Mouse (Mus musculus) C2C12 (cell line): ENCODE data around the gene Bckdk. TPM values are rescaled to one million over a fixed set of nuclear protein-coding genes. Genes with fewer than 3 reads are reported as not detected.
A peak's percentile ranks its signal among the peaks of the same experiment; 100 is the strongest.
"Not testable (repeated sequence)": the region's sequence is repeated elsewhere in the genome, so short reads cannot be mapped to it uniquely, and the experiment has no call there.

ENCODE experiments used
- H3K27me3 ChIP-seq: one replicate; pipeline ENCODE4 v1.6.1; 2011; ENCODE audit not compliant: control insufficient read depth, insufficient read depth, insufficient read length
- H3K36me3 ChIP-seq: one replicate; pipeline ENCODE4 v1.6.1; 2011; ENCODE audit not compliant: control insufficient read depth, insufficient read depth
- H3K4me3 ChIP-seq: one replicate; pipeline ENCODE4 v1.5.1; 2011; ENCODE audit warnings: mild to moderate bottlenecking, control low read depth; ENCODE audit not compliant: poor library complexity, insufficient read depth, severe bottlenecking
- H3K79me2 ChIP-seq: one replicate; pipeline ENCODE4 v1.6.1; 2011; ENCODE audit not compliant: control insufficient read depth, insufficient read depth
- H3K79me3 ChIP-seq: one replicate; pipeline ENCODE4 v1.6.1; 2011; ENCODE audit warnings: low read depth, control low read depth
- H3ac ChIP-seq: one replicate; pipeline ENCODE3; 2011; ENCODE audit warnings: low read depth; ENCODE audit not compliant: control insufficient read depth, insufficient read length
- CEBPB ChIP-seq: IDR thresholded peaks from one replicate; pipeline ENCODE4 v1.6.1; 2011; ENCODE audit warnings: low read depth, mild to moderate bottlenecking, control low read depth, moderate library complexity
- CTCF ChIP-seq: IDR thresholded peaks from one replicate; pipeline ENCODE4 v1.5.1; 2011; ENCODE audit not compliant: control insufficient read depth, insufficient read depth, insufficient read length
- FOSL1 ChIP-seq: IDR thresholded peaks from one replicate; pipeline ENCODE4 v1.8.0; 2011; ENCODE audit warnings: mild to moderate bottlenecking, low read length; ENCODE audit not compliant: poor library complexity, insufficient read depth, severe bottlenecking
- MAX ChIP-seq: IDR thresholded peaks from one replicate; pipeline ENCODE4 v1.6.1; 2011; ENCODE audit warnings: mild to moderate bottlenecking, control low read depth
- MYOD1 ChIP-seq: IDR thresholded peaks from one replicate; pipeline ENCODE4 v1.6.1; 2011; ENCODE audit warnings: low read depth; ENCODE audit not compliant: control insufficient read depth, insufficient read length
- MYOG ChIP-seq: IDR thresholded peaks from one replicate; pipeline ENCODE4 v1.6.1; 2011; ENCODE audit not compliant: control insufficient read depth, insufficient read length; ENCODE audit errors: extremely low read depth
- USF1 ChIP-seq: IDR thresholded peaks from one replicate; pipeline ENCODE4 v1.6.1; 2011; ENCODE audit warnings: low read depth, mild to moderate bottlenecking, control low read depth, moderate library complexity
- polyA plus RNA-seq: library from polyadenylated mRNA; unstranded; fragments of >200 nt; fragmentation: generic; extraction: Trizol; gene quantifications from one replicate; pipeline ENCODE4 v1.2.1, GENCODE M21; 2012; ENCODE audit warnings: missing spikeins

Bckdk gene
- polyA plus RNA-seq, 1 experiment, result 52.4 TPM

DNA sequence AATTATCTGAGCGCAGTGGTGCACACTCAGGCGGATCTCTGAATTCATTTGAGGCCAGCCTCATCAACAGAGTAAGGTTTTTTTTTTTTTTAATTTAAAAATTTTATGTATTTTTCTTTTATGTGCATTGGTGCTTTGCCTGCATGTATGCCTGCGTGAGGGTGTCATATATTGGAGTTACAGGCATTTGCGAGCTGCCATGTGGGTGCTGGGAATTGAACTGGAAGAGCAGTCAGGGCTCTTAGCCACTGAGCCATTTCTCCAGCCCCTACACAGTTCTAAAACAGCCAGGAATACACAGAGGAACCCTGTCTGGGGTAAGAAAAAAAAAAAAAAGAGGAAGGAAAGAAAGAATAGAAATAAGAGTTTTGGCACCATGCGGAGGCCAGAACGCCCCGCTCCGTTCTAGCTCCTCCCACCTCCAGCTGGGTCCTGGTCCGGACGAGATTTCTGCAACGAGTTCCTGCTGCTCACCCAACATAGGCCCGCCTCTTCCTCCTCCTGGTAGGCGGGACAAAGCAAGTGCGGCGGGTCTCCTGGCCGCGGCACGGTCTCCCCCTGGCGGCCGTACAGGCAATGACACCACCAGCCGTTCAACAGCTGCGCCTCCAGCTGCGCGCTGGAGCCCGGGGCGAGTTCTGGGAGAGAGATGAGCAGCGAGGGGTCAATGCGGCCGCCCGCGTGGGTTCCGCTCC is 31.3 kb downstream of the Bckdk start:
- Histone ChIP-seq H3K27me3 (no peaks in the 10 kb centered on the region), H3K79me3 (no peaks in the 10 kb centered on the region), H3K4me3 (peak overlapping the region; percentile 34), H3K36me3 (no peaks in the 10 kb centered on the region), H3K79me2 (no peaks in the 10 kb centered on the region), H3ac (peak overlapping the region; percentile 87)
- TF ChIP-seq USF1 (no peak), CTCF (peak; percentile 97), CEBPB (no peak), MYOG (no peak), FOSL1 (no peak), MAX (no peak), MYOD1 (peak; percentile 61)

DNA sequence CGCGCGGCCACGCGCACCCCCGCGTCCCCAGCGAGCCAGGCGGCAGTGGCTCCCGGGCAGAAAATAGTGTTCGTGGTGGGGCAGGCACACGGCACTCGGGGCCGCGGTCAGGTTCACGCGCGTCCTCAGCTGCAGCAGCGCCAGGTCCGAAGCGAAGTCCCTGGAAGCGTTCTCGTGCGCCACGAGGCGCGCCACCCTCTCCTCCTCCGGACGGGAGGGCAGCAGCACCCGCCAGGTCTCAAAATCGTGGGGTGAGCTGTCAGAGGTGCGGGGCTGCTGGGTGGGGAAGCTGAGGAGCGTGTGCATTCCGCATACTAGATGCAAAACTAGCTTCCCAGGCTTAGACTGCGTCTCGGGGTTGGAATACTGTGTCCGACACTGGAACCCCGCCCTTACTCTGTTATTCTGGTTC is 31.9 kb downstream of the Bckdk start:
- peak overlapping the region; percentile 87 for H3ac ChIP-seq
- peak overlapping the region; percentile 34 for H3K4me3 ChIP-seq
- no peaks in the 10 kb centered on the region for H3K27me3 ChIP-seq
- no peaks in the 10 kb centered on the region for H3K36me3 ChIP-seq
- no peak for TF ChIP-seq FOSL1
- TF ChIP-seq MAX, result no peak
- TF ChIP-seq CTCF, result no peak
- TF ChIP-seq USF1, result no peak
- no peak for TF ChIP-seq MYOG
- no peak for TF ChIP-seq CEBPB
- TF ChIP-seq MYOD1, result no peak
- no peaks in the 10 kb centered on the region for H3K79me3 ChIP-seq
- no peaks in the 10 kb centered on the region for H3K79me2 ChIP-seq

DNA sequence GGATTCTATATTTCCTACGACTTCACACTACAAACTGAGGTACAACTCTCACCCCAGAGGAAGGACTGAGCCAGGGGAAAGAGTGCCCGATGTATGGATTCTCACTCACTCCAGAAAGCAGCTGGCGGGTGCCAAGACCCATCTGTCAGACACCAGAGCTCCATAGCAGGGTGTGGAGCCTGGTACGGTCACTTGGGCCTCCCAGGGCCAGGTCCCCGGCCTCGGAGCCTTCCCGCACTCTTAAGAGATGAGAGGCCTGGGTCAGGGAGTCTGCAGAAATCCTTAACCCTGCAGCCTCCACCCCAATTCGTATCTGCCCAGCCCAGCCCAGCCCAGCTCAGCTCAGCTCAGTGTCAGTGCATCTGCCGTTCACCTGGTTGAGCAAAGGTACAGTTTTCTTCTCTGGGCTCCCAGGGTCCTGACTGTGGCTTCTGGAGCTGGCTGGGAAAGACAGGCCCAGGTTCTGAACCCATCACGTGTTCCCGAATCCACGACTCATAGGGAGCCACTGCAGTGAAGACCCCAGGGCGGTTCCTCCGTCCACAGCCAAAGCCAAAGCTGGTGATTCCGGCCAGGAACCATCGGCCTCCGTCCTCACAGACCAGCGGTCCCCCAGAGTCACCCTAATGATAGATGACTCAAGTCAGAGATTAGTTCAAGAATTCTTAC is 32.5 kb downstream of the Bckdk start:
- Histone ChIP-seq H3K27me3 (no peaks in the 10 kb centered on the region), H3ac (peak overlapping the region; percentile 87)
- TF ChIP-seq FOSL1 (no peak), MYOG (no peak), CEBPB (no peak), USF1 (no peak), MYOD1 (no peak), MAX (no peak), CTCF (no peak)

DNA sequence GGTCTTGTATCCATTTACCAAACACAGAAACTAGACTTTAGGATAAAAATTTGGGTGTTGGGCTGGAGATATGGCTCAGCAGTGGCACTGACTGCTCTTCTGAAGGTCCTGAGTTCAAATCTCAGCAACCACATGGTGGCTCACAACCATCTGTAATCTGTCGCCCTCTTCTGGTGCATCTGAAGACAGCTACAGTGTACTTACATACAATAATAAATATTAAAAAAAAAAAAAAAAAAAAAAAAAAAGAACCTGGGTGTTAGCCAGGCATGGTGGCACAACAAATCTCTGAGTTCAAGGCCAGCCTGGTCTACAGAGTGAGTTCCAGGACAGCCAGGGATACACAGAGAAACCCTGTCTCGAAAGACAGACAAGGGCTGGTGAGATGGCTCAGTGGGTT is 38.2 kb downstream of the Bckdk start:
- H3K36me3 ChIP-seq, H3K79me3 ChIP-seq, H3ac ChIP-seq, H3K4me3 ChIP-seq, H3K79me2 ChIP-seq: not testable (repeated sequence)
- H3K27me3 ChIP-seq, result peaks cover 30% of the 10 kb centered on the region

More for the DNA sequence above, 32.5 kb downstream of the Bckdk start:
- Histone ChIP-seq H3K79me3 (no peaks in the 10 kb centered on the region), H3K36me3 (no peaks in the 10 kb centered on the region), H3K4me3 (no peak overlapping the region), H3K79me2 (no peaks in the 10 kb centered on the region)

DNA sequence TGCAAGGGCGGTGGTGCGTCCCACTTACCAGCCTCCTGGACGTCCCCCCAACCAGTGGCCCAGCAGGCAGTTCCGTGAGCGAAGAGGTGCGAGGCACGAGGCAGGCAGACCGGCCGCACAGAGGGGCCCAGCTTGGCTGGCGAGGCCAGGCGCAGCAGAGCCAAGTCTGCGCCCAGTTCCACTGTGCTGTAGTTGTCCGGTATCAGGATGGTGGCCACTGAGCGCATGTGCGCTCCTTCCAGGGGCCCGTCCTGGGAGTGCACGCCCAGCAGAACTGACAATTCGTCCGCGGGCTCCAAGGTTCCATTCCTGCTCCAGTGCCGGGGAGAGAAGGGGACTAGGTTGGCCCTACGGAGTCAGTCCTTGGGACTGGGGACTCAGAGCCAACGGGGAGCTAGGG is 40.7 kb downstream of the Bckdk start:
- no peak overlapping the region for H3K4me3 ChIP-seq
- no peak for TF ChIP-seq FOSL1

DNA sequence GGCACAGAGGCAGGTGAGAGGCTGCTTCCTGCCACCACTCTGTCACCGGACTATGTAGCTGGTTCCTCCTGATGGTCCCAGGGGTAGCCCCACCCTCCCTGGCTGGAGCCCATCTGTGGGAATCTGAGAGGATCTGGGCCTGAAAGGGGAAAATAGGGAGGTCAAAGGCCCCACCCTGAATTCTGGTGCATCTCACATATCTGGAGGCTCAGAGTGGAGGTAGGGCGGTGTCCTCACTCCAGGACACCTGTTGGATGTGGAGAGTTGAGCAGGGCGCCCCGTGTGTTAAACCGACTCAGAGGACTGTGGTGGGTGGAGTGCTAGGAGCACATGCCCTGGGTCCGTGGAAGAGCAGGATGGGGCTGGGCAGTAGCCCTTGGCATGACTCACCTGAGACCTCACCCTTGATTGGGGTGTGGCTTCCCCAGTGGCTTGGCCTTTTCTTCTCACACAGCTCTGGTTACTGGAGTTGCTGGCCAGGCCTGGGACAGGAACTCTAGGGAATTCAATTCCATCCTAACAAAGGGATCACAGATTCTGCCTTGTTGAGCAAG is 42.7 kb downstream of the Bckdk start, which contains the start of gene Prss36:
Prss36 (minus strand) TSS at position 256 of the 554 bp plus-strand sequence.
- Histone ChIP-seq H3K79me3 (no peaks in the 10 kb centered on the region), H3K27me3 (peaks cover 30% of the 10 kb centered on the region)
- TF ChIP-seq FOSL1, result no peak
- TF ChIP-seq MAX, result no peak
- TF ChIP-seq MYOG, result no peak
- TF ChIP-seq MYOD1, result no peak
- no peak for TF ChIP-seq USF1
- no peak for TF ChIP-seq CEBPB
- no peak for TF ChIP-seq CTCF

More for the DNA sequence above, 40.7 kb downstream of the Bckdk start:
- no peaks in the 10 kb centered on the region for H3K79me3 ChIP-seq
- no peak overlapping the region for H3ac ChIP-seq
- no peaks in the 10 kb centered on the region for H3K79me2 ChIP-seq
- no peaks in the 10 kb centered on the region for H3K36me3 ChIP-seq
- H3K27me3 ChIP-seq, result peaks cover 30% of the 10 kb centered on the region

More for the DNA sequence above, 42.7 kb downstream of the Bckdk start, which contains the start of gene Prss36:
- no peaks in the 10 kb centered on the region for H3K79me2 ChIP-seq
- H3K4me3 ChIP-seq, result no peak within 1 kb of the TSS
- H3ac ChIP-seq, result no peak within 1 kb of the TSS
- no peaks in the 10 kb centered on the region for H3K36me3 ChIP-seq
